Mouse (Mus musculus) neural tube, embryonic 15.5 days (tissue): Measurements from ENCODE around the gene Slc5a10. TPM values are rescaled to one million over a fixed set of nuclear protein-coding genes. Genes with fewer than 3 reads are reported as not detected.

Source experiments
- ATAC-seq: fragments of 200-750 bp; cut with Nextera tagmentation; 2 replicates; pipeline ENCODE4 v1.8.0; 2017; ENCODE audit warnings: mild to moderate bottlenecking, moderate TSS enrichment, moderate library complexity; ENCODE audit not compliant: low FRiP score
- H3K27ac ChIP-seq: fragments of 300-500 bp; sonication (generic); replicated peaks from 2 replicates; pipeline ENCODE4 v1.5.1; 2015; ENCODE audit warnings: mild to moderate bottlenecking, inconsistent platforms
- H3K27me3 ChIP-seq: fragments of 300-500 bp; sonication (generic); replicated peaks from 2 replicates; pipeline ENCODE4 v1.6.1; 2015; ENCODE audit warnings: inconsistent platforms
- H3K36me3 ChIP-seq: fragments of 300-500 bp; sonication (generic); 2 replicates; pipeline ENCODE4 v1.6.1; 2015; ENCODE audit warnings: inconsistent platforms
- H3K4me1 ChIP-seq: fragments of 300-500 bp; sonication (generic); 2 replicates; pipeline ENCODE4 v1.6.1; 2015; ENCODE audit warnings: inconsistent platforms
- H3K4me2 ChIP-seq: fragments of 300-500 bp; sonication (generic); 2 replicates; pipeline ENCODE4 v1.6.1; 2015; ENCODE audit warnings: inconsistent platforms, mild to moderate bottlenecking, moderate library complexity
- H3K4me3 ChIP-seq: fragments of 300-500 bp; sonication (generic); replicated peaks from 2 replicates; pipeline ENCODE4 v1.5.1; 2015; ENCODE audit warnings: mild to moderate bottlenecking, inconsistent platforms
- H3K9ac ChIP-seq: fragments of 300-500 bp; sonication (generic); replicated peaks from 2 replicates; pipeline ENCODE4 v1.6.1; 2015; ENCODE audit warnings: mild to moderate bottlenecking, inconsistent platforms
- H3K9me3 ChIP-seq: fragments of 300-500 bp; sonication (generic); replicated peaks from 2 replicates; pipeline ENCODE4 v1.6.1; 2016; ENCODE audit warnings: inconsistent platforms
- WGBS: fragments of 180-500 bp; shearing (Covaris S2); methylation state at CpG from one replicate; pipeline ENCODE4 v1.1.7; 2015; ENCODE audit warnings: mixed read lengths; 5-methylcytosine and 5-hydroxymethylcytosine counted together
- polyA plus RNA-seq: library from polyadenylated mRNA; unstranded; fragments of >200 nt; fragmentation: Nextera tagmentation; extraction: Ambion mirVana; gene quantifications from 2 replicates; pipeline ENCODE4 v1.2.1, GENCODE M21; 2015

The Slc5a10 gene
- polyA plus RNA-seq, 1 experiment from 2014 or later: not detected

- Histone ChIP-seq H3K9ac (no peak overlapping the region), H3K27me3 (no peaks in the 10 kb centered on the region), H3K4me2 (no peak overlapping the region), H3K27ac (no peak overlapping the region), H3K9me3 (no peaks in the 10 kb centered on the region), H3K4me3 (no peak overlapping the region), H3K36me3 (no peaks in the 10 kb centered on the region), H3K4me1 (no peaks in the 10 kb centered on the region)
- no peak for ATAC-seq
- 90% methylated on average over 4 of the region's 4 CpGs for WGBS
These were observed 55.2 kb downstream of the Slc5a10 start for GRCm38 (mm10) chr11:61665401-61665800.

- no peaks in the 10 kb centered on the region for H3K36me3 ChIP-seq
- H3K9ac ChIP-seq: no peak overlapping the region
- ATAC-seq: no peak
- H3K4me3 ChIP-seq: no peak overlapping the region
- H3K27ac ChIP-seq: no peak overlapping the region
- WGBS: 95% methylated on average over 5 of the region's 5 CpGs
- no peaks in the 10 kb centered on the region for H3K27me3 ChIP-seq
- H3K9me3 ChIP-seq: no peaks in the 10 kb centered on the region
- no peaks in the 10 kb centered on the region for H3K4me1 ChIP-seq
- H3K4me2 ChIP-seq: no peak overlapping the region
These were observed 58.4 kb downstream of the Slc5a10 start for GRCm38 (mm10) chr11:61662189-61662588.

DNA sequence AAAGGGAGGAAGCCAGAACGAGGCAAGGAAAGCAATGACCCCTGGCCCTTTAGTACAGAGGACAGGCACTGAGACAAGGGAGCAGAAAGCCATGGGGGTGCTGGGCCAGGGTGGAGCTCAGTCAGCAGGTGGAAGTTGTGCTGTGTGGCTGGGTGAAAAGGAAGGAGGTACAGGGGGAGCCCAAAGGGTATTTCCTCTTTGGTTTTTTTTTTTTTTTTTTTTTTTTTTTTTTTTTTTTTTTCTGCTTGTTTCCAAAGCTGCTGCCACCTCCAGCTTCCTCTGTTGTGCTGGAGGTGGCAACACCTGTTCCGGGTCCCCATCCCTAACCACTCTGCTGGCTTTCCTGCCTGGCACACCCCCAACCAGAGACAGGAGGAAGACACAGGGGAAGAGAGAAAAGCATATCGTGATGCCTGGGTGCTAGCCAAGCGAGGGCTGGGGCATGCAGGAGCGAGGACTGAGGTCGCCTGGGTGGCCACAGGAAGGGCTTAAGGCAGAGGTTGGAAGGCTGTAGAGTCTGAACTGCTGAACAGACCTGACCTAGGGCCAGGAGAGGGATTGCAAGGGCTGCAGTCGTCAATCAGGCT is 59.7 kb downstream of the Slc5a10 start:
- WGBS: 73% methylated on average over 7 of the region's 7 CpGs
- Histone ChIP-seq H3K36me3 (no peaks in the 10 kb centered on the region), H3K9ac (no peak overlapping the region), H3K4me2 (no peak overlapping the region), H3K9me3 (no peaks in the 10 kb centered on the region), H3K27ac (no peak overlapping the region), H3K4me1 (no peaks in the 10 kb centered on the region), H3K4me3 (no peak overlapping the region), H3K27me3 (no peaks in the 10 kb centered on the region)
- ATAC-seq: no peak

DNA sequence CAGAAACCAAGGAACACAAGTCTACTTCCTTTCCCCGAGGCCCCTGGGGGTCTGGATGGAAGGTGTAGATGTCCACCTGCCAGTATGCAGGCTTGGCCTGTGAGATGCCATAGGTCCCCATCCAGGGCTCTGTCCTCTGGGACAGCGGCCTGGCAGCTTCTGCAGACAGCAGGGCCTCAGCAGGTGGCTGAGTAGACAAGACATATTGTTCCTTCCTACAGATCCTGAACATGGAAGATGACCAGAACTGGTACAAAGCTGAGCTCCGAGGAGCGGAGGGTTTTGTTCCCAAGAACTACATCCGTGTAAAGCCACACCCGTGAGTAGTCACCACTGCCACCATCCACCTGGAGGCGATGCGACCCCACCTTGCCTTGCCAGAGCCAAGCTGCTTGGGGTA is 60.6 kb downstream of the Slc5a10 start:
- WGBS: 92% methylated on average over 8 of the region's 8 CpGs
- Histone ChIP-seq H3K4me1 (no peaks in the 10 kb centered on the region), H3K4me2 (no peak overlapping the region), H3K9me3 (no peaks in the 10 kb centered on the region), H3K9ac (no peak overlapping the region), H3K36me3 (no peaks in the 10 kb centered on the region), H3K27me3 (no peaks in the 10 kb centered on the region), H3K4me3 (no peak overlapping the region), H3K27ac (no peak overlapping the region)
- ATAC-seq: no peak

GRCm38 (mm10) chr11:61659011-61659858 is 61.4 kb downstream of the Slc5a10 start:
- H3K4me2 ChIP-seq: no peak overlapping the region
- no peaks in the 10 kb centered on the region for H3K27me3 ChIP-seq
- no peaks in the 10 kb centered on the region for H3K9me3 ChIP-seq
- 90% methylated on average over 4 of the region's 4 CpGs for WGBS
- ATAC-seq: no peak
- no peak overlapping the region for H3K4me3 ChIP-seq
- no peak overlapping the region for H3K9ac ChIP-seq
- H3K27ac ChIP-seq: no peak overlapping the region
- H3K4me1 ChIP-seq: no peaks in the 10 kb centered on the region
- no peaks in the 10 kb centered on the region for H3K36me3 ChIP-seq

DNA sequence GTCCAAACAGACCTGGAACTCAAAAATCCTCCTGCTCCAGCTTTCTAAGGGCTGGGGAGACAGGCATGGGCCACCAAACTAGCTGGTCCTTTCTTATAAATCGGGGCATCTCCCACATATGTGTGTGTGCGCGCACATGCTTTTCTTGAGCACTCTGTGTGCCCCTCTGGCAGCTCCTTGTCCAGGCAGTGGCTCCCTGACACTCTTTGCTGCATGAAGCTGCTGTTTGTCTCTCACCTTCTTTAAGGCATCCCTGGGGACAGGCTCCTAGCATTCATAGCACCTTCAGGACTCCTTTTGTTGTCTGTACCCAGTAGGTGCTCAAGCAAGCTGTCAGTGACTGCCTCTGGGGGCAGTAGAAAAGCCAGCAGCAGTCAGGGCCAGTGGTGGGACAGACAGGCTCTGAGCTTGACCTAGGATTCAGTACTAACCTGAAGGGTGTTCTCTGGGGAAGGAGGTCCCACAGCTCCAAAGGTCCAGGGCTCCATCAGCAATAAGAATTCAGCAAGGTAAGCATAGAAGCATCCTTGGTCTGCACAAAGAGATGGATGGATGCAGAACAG is 62.2 kb downstream of the Slc5a10 start:
- Histone ChIP-seq H3K27ac (no peak overlapping the region), H3K9me3 (no peaks in the 10 kb centered on the region), H3K4me3 (no peak overlapping the region), H3K4me1 (no peaks in the 10 kb centered on the region), H3K4me2 (no peak overlapping the region), H3K36me3 (no peaks in the 10 kb centered on the region), H3K9ac (no peak overlapping the region), H3K27me3 (no peaks in the 10 kb centered on the region)
- no peak for ATAC-seq
- 86% methylated on average over 3 of the region's 3 CpGs for WGBS

DNA sequence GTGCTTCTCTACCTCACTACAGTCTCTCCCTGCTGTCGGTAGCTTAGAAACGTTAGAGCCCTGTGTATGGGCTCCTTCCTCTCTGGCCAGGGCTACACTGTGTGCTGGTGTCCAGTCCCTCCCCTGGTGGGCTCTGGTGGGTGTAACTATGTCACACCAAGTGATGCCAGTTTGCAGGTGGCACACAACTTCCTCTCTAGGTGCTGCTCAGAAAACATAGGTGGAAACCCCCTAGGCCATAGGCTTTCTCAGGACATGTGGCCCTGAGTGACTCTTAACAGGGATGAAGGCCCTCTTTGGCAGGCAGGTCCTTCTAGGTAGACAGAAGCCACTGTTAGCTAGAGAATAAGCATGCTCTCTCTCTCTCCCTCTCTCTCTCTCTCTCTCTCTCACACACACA is 63.2 kb downstream of the Slc5a10 start:
- no peak overlapping the region for H3K4me3 ChIP-seq
- no peak overlapping the region for H3K9ac ChIP-seq
- no peaks in the 10 kb centered on the region for H3K36me3 ChIP-seq
- H3K27ac ChIP-seq: no peak overlapping the region
- no peaks in the 10 kb centered on the region for H3K4me1 ChIP-seq
- 69% methylated on average over 2 of the region's 2 CpGs for whole genome bisulfite sequencing
- no peak overlapping the region for H3K4me2 ChIP-seq
- H3K27me3 ChIP-seq: no peaks in the 10 kb centered on the region
- ATAC-seq: no peak
- H3K9me3 ChIP-seq: no peaks in the 10 kb centered on the region

- no peaks in the 10 kb centered on the region for H3K4me1 ChIP-seq
These were observed 64.3 kb downstream of the Slc5a10 start for GRCm38 (mm10) chr11:61656148-61656850.

DNA sequence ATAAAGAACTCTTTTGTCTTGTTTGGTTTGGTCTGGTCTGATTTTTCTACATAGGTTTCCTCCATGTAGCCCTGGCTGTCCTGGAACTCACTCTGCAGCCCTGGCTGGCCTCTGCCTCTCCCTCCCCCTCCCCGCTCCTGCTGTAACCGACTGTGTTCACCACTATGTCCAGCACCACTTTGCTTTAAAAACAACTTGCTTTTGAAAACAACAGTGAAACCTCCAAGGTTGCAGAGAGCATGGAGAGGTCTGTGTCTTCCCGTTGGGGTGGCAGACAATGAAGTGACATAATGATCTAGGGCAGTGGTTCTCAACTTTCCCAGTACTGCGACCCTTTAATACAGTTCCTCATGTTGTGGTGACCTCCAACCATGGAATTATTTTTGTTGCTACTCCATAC is 65.0 kb downstream of the Slc5a10 start:
- ATAC-seq: no peak
- Histone ChIP-seq H3K36me3 (no peaks in the 10 kb centered on the region), H3K4me2 (no peak overlapping the region), H3K9ac (no peak overlapping the region), H3K27ac (no peak overlapping the region), H3K27me3 (no peaks in the 10 kb centered on the region), H3K4me3 (no peak overlapping the region), H3K9me3 (no peaks in the 10 kb centered on the region), H3K4me1 (no peaks in the 10 kb centered on the region)
- 47% methylated on average over 4 of the region's 4 CpGs for WGBS

More at GRCm38 (mm10) chr11:61656148-61656850, 64.3 kb downstream of the Slc5a10 start:
- Histone ChIP-seq H3K4me3 (no peak overlapping the region), H3K4me2 (no peak overlapping the region), H3K9me3 (no peaks in the 10 kb centered on the region), H3K27me3 (no peaks in the 10 kb centered on the region), H3K27ac (no peak overlapping the region), H3K36me3 (no peaks in the 10 kb centered on the region), H3K9ac (no peak overlapping the region)
- WGBS: 79% methylated on average over 6 of the region's 6 CpGs
- no peak for ATAC-seq

GRCm38 (mm10) chr11:61654786-61655311 is 65.8 kb downstream of the Slc5a10 start:
- no peak overlapping the region for H3K4me3 ChIP-seq
- 87% methylated on average over 4 of the region's 4 CpGs for WGBS
- ATAC-seq: no peak

DNA sequence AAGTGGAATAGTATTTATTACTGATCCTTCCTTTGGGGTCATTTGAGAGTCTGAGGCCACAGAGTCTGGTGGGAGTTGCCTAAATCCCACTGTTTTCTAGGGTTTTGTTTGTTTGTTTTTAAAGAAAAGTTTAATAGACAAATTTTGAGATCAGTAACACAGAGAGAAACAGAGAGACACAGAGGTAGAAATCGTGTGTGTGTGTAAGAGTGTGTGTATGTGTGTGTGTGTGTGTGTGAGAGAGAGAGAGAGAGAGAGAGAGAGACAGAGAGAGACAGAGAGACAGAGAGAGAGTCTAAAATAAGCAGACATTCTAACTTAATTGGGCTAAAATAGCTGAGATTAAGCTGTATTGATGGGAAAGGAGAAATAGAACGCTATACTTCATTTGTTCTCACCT is 67.1 kb downstream of the Slc5a10 start:
- Histone ChIP-seq H3K4me1 (no peaks in the 10 kb centered on the region), H3K4me3 (0 out of 2 replicates have a peak overlapping the region, but pooled peaks have one; percentile 12), H3K36me3 (no peaks in the 10 kb centered on the region), H3K9ac (no peak overlapping the region), H3K9me3 (no peaks in the 10 kb centered on the region), H3K4me2 (0 out of 2 replicates have a peak overlapping the region, but pooled peaks have one; percentile 11), H3K27ac (no peak overlapping the region), H3K27me3 (no peaks in the 10 kb centered on the region)
- 72% methylated on average over 2 of the region's 2 CpGs for WGBS
- ATAC-seq: no peak

More at GRCm38 (mm10) chr11:61654786-61655311, 65.8 kb downstream of the Slc5a10 start:
- Histone ChIP-seq H3K4me1 (no peaks in the 10 kb centered on the region), H3K36me3 (no peaks in the 10 kb centered on the region), H3K27me3 (no peaks in the 10 kb centered on the region), H3K4me2 (no peak overlapping the region), H3K9me3 (no peaks in the 10 kb centered on the region), H3K27ac (no peak overlapping the region), H3K9ac (no peak overlapping the region)
